Mouse (Mus musculus) lung, adult 2 months (tissue): Measurements from ENCODE around the gene Alg11. TPM values are rescaled to one million over a fixed set of nuclear protein-coding genes. Genes with fewer than 3 reads are reported as not detected.

Source experiments
- DNase-seq: peaks from one replicate; pipeline ENCODE4 v3.0.0; 2022
- H3K4me1 ChIP-seq: fragments of 200-500 bp; 2 replicates; pipeline ENCODE4 v1.6.1; 2011; ENCODE audit warnings: low read length; ENCODE audit not compliant: control insufficient read depth, insufficient read depth
- H3K4me3 ChIP-seq: fragments of 200-500 bp; replicated peaks from 2 replicates; pipeline ENCODE3; 2011; ENCODE audit warnings: low read depth, mild to moderate bottlenecking, control low read depth, low read length; ENCODE audit errors: extremely low read depth
- CTCF ChIP-seq: fragments of 200-500 bp; IDR thresholded peaks from 2 replicates; pipeline ENCODE4 v1.5.1; 2011; ENCODE audit warnings: mild to moderate bottlenecking, low read length, control low read depth; ENCODE audit not compliant: insufficient read depth
- POLR2A ChIP-seq: fragments of 200-500 bp; IDR thresholded peaks from 2 replicates; pipeline ENCODE4 v1.6.1; 2011; ENCODE audit warnings: low read depth, mild to moderate bottlenecking, control low read depth, low read length, borderline replicate concordance; ENCODE audit errors: extremely low read depth
- WGBS: fragments of 180-500 bp; shearing (Covaris S2); methylation state at CpG from one replicate; pipeline ENCODE4 v1.1.7; 2018; 5-methylcytosine and 5-hydroxymethylcytosine counted together
- polyA plus RNA-seq: library from polyadenylated mRNA; depleted of rRNA; stranded (reverse); fragments of >200 nt; gene quantifications from 2 replicates; pipeline ENCODE4 v1.2.3, GENCODE M21; 2012

The Alg11 gene
- polyA plus RNA-seq, 1 experiment: 5.7 TPM

- 18% methylated on average over 15 of the region's 15 CpGs for WGBS
- H3K4me3 ChIP-seq: peak overlapping the region; percentile 83
These were observed 20.9 kb upstream of the Alg11 start for GRCm38 (mm10) chr8:22039468-22040152.

GRCm38 (mm10) chr8:22040153-22040509 is 20.4 kb upstream of the Alg11 start:
- no peak for TF ChIP-seq POLR2A

More at GRCm38 (mm10) chr8:22039468-22040152, 20.9 kb upstream of the Alg11 start:
- TF ChIP-seq POLR2A: peak; percentile 66; the same call in 1 of the 2 replicates
- TF ChIP-seq CTCF: no peak
- no peaks in the 10 kb centered on the region for H3K4me1 ChIP-seq
- DNase-seq: peak; percentile 57

GRCm38 (mm10) chr8:22042515-22042914 is 18.0 kb upstream of the Alg11 start:
- WGBS: 74% methylated on average over 3 of the region's 3 CpGs
- TF ChIP-seq CTCF: no peak
- TF ChIP-seq POLR2A: no peak
- H3K4me3 ChIP-seq: no peak overlapping the region
- H3K4me1 ChIP-seq: no peaks in the 10 kb centered on the region
- DNase-seq: no peak

More at GRCm38 (mm10) chr8:22040153-22040509, 20.4 kb upstream of the Alg11 start:
- H3K4me1 ChIP-seq: no peaks in the 10 kb centered on the region
- no peak overlapping the region for H3K4me3 ChIP-seq
- WGBS: 47% methylated on average over 6 of the region's 6 CpGs
- DNase-seq: no peak

GRCm38 (mm10) chr8:22043706-22044105 is 16.8 kb upstream of the Alg11 start:
- Histone ChIP-seq H3K4me3 (no peak overlapping the region), H3K4me1 (no peaks in the 10 kb centered on the region)
- TF ChIP-seq POLR2A (no peak), CTCF (no peak)
- no peak for DNase-seq
- WGBS: 26% methylated on average over 12 of the region's 12 CpGs

- H3K4me1 ChIP-seq: no peaks in the 10 kb centered on the region
- TF ChIP-seq CTCF (peak; percentile 67), POLR2A (no peak)
- H3K4me3 ChIP-seq: no peak overlapping the region
- DNase-seq: peak; percentile 69
- WGBS: 47% methylated on average over 2 of the region's 2 CpGs
These were observed 12.6 kb upstream of the Alg11 start for GRCm38 (mm10) chr8:22047699-22048464.

GRCm38 (mm10) chr8:22054674-22055491 is 5.6 kb upstream of the Alg11 start:
- DNase-seq: no peak
- H3K4me3 ChIP-seq: no peak overlapping the region
- H3K4me1 ChIP-seq: no peaks in the 10 kb centered on the region
- no peak for TF ChIP-seq POLR2A
- no peak for TF ChIP-seq CTCF
- 60% methylated on average over 12 of the region's 12 CpGs for WGBS

- 84% methylated on average over 2 of the region's 2 CpGs for WGBS
- TF ChIP-seq CTCF (no peak), POLR2A (no peak)
- Histone ChIP-seq H3K4me3 (no peak overlapping the region), H3K4me1 (no peaks in the 10 kb centered on the region)
- DNase-seq: no peak
These were observed 5.0 kb upstream of the Alg11 start for GRCm38 (mm10) chr8:22055492-22055877.

- H3K4me3 ChIP-seq: no peak overlapping the region
- no peaks in the 10 kb centered on the region for H3K4me1 ChIP-seq
- 68% methylated on average over 3 of the region's 3 CpGs for WGBS
- TF ChIP-seq CTCF (no peak), POLR2A (no peak)
- DNase-seq: no peak
These were observed 3.7 kb upstream of the Alg11 start for GRCm38 (mm10) chr8:22056850-22057249.

GRCm38 (mm10) chr8:22058368-22058767 is 2.2 kb upstream of the Alg11 start:
- no peak for TF ChIP-seq CTCF
- no peak for TF ChIP-seq POLR2A
- WGBS: 67% methylated on average over 9 of the region's 9 CpGs
- H3K4me1 ChIP-seq: no peaks in the 10 kb centered on the region
- no peak for DNase-seq
- H3K4me3 ChIP-seq: no peak overlapping the region
